Mouse (Mus musculus) olfactory bulb, adult 2 months (tissue): Measurements from ENCODE around the gene Fanca.

ENCODE experiments used
- CTCF ChIP-seq: fragments of 200-500 bp; IDR thresholded peaks from 2 replicates; pipeline ENCODE4 v1.5.1; 2012; ENCODE audit warnings: low read depth, mild to moderate bottlenecking, low read length, moderate library complexity; ENCODE audit not compliant: insufficient read depth
- POLR2A ChIP-seq: fragments of 200-500 bp; IDR thresholded peaks from 2 replicates; pipeline ENCODE4 v1.6.1; 2012; ENCODE audit warnings: mild to moderate bottlenecking, low read depth, low read length, moderate library complexity; ENCODE audit not compliant: insufficient read depth

GRCm38 (mm10) chr8:123248596-123248995 is 69.8 kb downstream of the Fanca start:
- TF ChIP-seq CTCF (no peak), POLR2A (no peak)
